Mouse (Mus musculus) spleen, adult 18-20 months (tissue): ENCODE measurements around the gene Ssna1.
A peak's percentile ranks its signal among the peaks of the same experiment; 100 is the strongest.
"Not testable (repeated sequence)": the region's sequence is repeated elsewhere in the genome, so short reads cannot be mapped to it uniquely, and the experiment has no call there.

Experiments
- DNase-seq, 2 experiments: peaks; one replicate each; pipeline ENCODE4 v3.0.0; 2022; ENCODE audit warnings: mixed read lengths in 2 of 2

The Ssna1 gene

GRCm38 (mm10) chr2:25258887-25259286, 13.4 kb downstream of the Ssna1 start:
- no peak for DNase-seq

- not testable (repeated sequence) for DNase-seq
Measured at GRCm38 (mm10) chr2:25257250-25257649, 15.0 kb downstream of the Ssna1 start.

GRCm38 (mm10) chr2:25256443-25257109, 15.7 kb downstream of the Ssna1 start:
- peak in 1 of 2 experiments; percentile 59 for DNase-seq

DNA sequence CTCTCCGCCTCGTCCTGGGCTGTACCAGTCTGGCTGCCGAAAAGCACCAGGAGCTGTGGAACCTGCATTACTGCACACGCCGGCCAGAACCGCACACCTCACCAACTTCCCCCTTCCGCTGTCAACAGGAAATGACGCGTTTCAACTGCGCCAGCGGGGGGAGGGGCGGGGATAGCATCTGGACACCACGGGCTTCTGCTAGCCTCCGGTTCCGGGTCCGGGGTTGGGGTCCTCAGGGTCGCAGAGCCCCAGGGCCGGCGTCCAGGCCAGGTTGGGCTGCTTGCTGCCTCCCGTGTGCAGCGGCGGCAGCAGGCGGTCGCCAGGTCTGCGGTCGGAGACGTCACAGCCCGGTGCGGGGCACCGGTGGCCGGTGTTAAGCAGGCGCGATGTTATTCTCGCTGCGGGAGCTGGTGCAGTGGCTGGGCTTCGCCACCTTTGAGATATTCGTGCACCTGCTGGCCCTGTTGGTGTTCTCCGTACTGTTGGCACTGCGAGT, 16.9 kb downstream of the Ssna1 start, which contains the start of gene Tmem203:
Tmem203 (plus strand) TSS at position 156 of the 496 bp plus-strand sequence.
- peak; percentile 72 to 84 for DNase-seq

DNA sequence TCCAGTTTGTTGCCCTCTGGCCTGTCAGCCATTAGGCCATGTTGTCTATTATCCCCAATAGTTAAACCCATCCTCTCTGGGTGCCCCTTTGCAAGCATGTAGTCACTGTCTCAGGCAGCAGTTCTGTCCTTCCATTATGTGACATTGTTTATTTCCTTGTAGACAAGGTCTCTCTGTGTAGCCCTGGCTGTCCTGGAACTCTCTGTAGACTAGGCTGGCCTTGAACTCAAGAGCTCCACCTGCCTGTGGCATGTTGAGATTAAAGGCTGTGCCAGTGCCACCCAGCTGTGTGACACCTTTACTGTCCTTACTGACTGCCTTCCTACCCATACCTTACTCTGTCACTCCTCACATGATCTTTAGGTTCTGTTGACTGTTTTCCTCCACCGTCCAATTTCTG, 19.9 kb downstream of the Ssna1 start:
- peak in 1 of 2 experiments; percentile 28 for DNase-seq

GRCm38 (mm10) chr2:25246183-25247072, 25.8 kb downstream of the Ssna1 start, which contains the start of gene AL732309.1:
Gene AL732309.1 (minus strand): TSS chr2:25246863.
- DNase-seq: no peak

GRCm38 (mm10) chr2:25244144-25244543, 28.1 kb downstream of the Ssna1 start:
- DNase-seq: no peak

DNA sequence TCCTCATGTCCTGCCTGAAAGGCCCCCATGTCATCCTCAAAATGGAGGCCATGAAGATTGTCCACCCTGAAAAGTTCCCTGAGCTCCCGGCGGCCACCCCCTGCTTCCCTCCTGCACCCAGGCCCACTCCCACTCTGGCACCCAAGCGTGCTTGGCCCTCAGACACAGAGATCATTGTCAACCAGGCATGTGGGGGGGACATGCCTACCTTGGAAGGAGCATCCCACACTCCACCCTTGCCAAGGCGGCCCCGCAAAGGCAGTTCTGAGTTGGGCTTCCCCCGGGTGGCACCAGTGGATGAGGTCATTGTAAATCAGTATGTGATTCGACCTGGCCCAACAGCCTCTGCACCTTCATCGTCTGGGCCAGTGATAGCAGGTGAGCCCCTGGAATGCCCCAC, 28.9 kb downstream of the Ssna1 start:
- no peak for DNase-seq

- no peak for DNase-seq
Measured at GRCm38 (mm10) chr2:25242101-25242506, 30.1 kb downstream of the Ssna1 start, which contains the start of the genes Rnf208 and Cysrt1. Gene Rnf208 (plus strand): TSS chr2:25242255. Gene Cysrt1 (minus strand): TSS chr2:25242452.

- no peak for DNase-seq
Measured at GRCm38 (mm10) chr2:25241438-25241775, 30.8 kb downstream of the Ssna1 start.

GRCm38 (mm10) chr2:25240723-25241437, 31.4 kb downstream of the Ssna1 start:
- DNase-seq: peak in 1 of 2 experiments; percentile 52

- DNase-seq: no peak
Measured at GRCm38 (mm10) chr2:25240310-25240709, 31.9 kb downstream of the Ssna1 start.

- no peak for DNase-seq
Measured at GRCm38 (mm10) chr2:25239766-25240165, 32.5 kb downstream of the Ssna1 start.

DNA sequence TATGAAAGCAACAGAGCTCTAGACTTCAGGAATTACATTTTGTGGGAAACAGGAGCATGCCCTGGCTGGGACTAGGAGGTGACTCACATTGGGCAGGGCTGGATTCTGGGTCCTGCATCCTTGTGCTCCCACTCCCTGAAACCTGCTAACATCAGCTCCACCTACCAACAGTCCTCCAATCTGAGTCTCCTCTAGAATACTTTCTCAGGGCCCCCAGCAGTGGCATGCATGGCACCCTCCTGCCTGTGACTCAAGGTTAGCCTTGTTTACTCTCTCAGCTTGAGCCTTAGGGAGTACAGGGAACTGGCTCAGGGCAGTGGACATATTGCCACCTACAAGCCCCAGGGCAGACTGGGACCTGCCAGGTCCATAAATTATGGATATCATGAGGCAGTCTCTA, 34.1 kb downstream of the Ssna1 start:
- no peak for DNase-seq

DNA sequence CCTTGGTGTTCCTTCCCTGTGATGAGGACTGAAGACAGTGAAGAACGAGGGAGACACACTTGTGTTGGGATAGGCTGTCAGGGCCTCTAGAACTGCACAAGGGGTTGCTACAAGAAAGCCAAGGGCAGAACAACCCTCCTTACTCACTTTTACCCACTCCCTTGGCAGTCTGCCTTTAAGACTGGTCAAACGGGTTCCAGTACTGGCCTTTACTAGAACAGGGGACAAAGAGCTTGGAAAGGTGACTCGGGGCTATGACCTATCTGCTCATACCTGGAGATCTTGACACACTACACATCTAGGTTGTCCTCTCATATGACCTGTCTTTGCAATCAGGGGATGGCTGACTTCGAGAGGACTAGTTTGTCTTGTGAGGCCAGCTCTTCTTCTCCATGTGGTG, 34.7 kb downstream of the Ssna1 start:
- no peak for DNase-seq

DNA sequence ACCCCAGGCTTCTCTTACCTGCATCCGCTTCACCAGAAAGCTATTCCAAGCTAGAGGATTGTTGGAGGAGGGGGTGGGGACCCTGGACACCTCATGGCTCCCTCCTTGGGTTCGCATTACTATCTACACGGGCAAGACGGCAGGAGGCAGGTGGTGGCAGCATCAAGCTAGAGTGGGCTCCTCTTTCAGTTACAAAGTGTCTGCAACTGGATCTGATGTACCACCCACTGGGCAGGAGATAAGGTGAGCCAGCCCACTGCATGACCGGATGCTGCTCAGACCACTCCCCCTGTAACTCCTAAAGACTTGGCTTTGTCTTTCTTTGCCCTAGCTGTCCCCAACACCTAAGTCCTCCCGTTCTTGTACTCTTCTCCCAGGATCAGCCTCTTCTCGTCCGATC, 35.6 kb downstream of the Ssna1 start, which contains the start of gene Rnf224:
Rnf224 (minus strand) TSS at position 174 of the 400 bp plus-strand sequence.
- no peak for DNase-seq

DNA sequence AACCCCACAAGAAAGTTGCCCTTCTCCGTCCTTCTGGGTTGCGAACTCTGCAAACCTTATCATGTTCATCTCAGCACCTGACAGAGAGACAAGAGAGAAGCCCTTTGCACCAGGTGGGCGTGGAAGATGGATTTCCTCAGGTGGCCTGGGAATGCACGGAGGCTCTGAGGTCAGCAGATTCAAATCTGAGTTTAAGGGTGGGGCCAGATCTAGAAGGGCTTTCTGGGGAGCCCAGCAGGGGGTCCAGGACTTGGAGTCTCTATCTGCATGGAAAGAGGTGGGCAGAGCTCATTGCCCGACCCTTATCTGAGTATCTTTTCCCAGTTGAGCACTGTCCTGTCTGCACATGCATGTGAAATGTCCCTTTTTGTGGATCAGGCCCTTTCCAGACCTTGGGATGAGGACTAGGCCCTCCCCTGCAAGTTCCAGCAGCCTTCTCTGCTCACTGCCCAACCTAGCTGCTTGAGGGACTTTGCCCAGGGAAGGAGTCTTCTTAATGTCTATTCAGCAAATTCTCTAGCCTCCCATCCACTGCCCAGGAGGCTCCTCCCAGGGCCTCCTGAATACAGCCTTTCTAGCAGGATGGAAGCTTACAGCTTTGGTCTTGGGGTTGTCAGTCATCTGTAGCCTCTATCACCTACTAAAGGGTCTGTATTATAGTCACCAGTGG, 37.6 kb downstream of the Ssna1 start:
- no peak for DNase-seq

DNA sequence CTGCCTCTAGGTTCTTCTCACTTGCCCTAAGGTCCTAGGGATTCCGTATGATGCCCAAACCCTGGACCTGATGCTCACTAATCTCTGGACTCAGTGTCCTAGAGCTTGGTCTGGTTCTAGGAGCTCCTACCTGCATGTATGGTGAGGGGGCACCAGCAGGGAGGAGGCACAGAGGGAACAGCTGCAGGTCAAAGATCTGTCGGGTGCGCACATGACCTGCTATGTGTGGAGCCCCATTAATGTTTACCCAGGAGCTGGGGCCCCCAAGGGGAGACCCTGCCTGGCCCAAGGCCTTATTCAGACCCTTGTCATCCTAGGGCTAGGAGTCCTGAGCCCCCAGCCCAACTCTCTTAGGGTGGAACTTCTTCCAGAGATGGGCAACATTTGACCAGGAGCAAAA, 38.2 kb downstream of the Ssna1 start, which contains the start of gene Slc34a3:
Slc34a3 (minus strand) TSS at position 315 of the 400 bp plus-strand sequence.
- DNase-seq: no peak

GRCm38 (mm10) chr2:25233421-25233820, 38.8 kb downstream of the Ssna1 start:
- DNase-seq: no peak

DNA sequence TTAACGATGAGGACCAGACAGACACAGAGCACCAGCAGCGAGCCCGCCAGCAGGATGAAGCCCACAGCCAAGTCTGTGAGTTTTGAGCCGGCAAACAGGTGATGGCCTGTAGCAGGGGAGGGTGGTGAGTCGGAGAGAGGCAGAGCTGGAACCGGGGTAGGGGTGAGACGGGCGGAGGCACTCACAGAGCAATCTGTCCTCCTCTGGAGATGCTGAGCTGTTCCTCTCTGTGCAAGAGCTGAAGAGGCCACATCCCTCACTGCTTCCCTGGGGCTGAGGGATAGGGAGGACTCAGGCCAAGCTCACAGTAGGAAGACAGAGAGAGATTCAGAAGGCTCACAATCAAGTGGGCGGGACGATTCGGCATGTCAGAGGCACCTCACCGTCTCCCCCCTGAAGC, 41.2 kb downstream of the Ssna1 start:
- no peak for DNase-seq

- DNase-seq: no peak
Measured at GRCm38 (mm10) chr2:25230581-25230980, 41.7 kb downstream of the Ssna1 start.

DNA sequence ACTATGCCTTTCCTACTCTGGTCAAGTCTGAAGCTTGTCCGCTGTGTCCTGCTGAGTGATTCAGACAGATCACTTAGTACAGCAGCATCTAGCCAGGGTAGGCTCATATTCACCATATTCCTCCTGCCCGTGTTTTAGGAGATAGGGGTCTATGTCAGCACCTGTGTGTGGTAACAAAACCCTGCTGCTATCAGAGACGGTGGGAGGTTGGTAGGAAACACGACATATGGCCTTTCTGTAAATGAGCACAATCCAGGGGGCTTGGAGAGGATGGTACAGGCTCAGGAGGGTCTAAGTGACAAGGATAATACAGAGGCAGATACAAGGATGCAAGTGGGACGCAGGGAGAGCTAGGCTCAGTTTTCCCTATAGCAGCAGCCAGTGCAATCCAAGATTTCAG, 42.7 kb downstream of the Ssna1 start:
- DNase-seq: no peak
